Mouse (Mus musculus): Measurements from ENCODE around the gene Bcl11b.

- TF ChIP-seq GATA1 (IDR thresholded peaks at IDR 0.05; ENCODE audit: low read length): no peak
- TF ChIP-seq TAL1 (IDR thresholded peaks at IDR 0.05; ENCODE audit: low read length): no peak
These were observed 133.8 kb downstream of the Bcl11b start for GRCm38 (mm10) chr12:107869526-107870050.
